Mouse (Mus musculus) heart, postnatal 0 days (tissue): ENCODE measurements around the gene Alk. TPM values are rescaled to one million over a fixed set of nuclear protein-coding genes. Genes with fewer than 3 reads are reported as not detected.

Experiments
- ATAC-seq: fragments of 200-750 bp; cut with Nextera tagmentation; 2 replicates; pipeline ENCODE4 v1.8.0; 2017; ENCODE audit warnings: low read depth, moderate number of reproducible peaks, moderate library complexity; ENCODE audit not compliant: insufficient read depth
- DNase-seq: peaks from one replicate; pipeline ENCODE4 v3.0.0-alpha.2; 2016; ENCODE audit warnings: low spot score
- H3K27ac ChIP-seq: fragments of 300-500 bp; sonication (generic); 2 replicates; pipeline ENCODE4 v1.5.1; 2014; ENCODE audit warnings: low read depth, mild to moderate bottlenecking
- H3K27me3 ChIP-seq: fragments of 300-500 bp; sonication (generic); 2 replicates; pipeline ENCODE4 v1.6.1; 2014; ENCODE audit warnings: low read length, mixed read lengths; ENCODE audit not compliant: control insufficient read depth, insufficient read depth
- H3K36me3 ChIP-seq: fragments of 300-500 bp; sonication (generic); replicated peaks from 2 replicates; pipeline ENCODE4 v1.6.1; 2014; ENCODE audit warnings: low read length, mixed read lengths; ENCODE audit not compliant: control insufficient read depth, insufficient read depth
- H3K4me1 ChIP-seq: fragments of 300-500 bp; sonication (generic); 2 replicates; pipeline ENCODE4 v1.6.1; 2014; ENCODE audit warnings: antibody characterized with exemption; ENCODE audit not compliant: control insufficient read depth, insufficient read depth
- H3K4me2 ChIP-seq: fragments of 300-500 bp; sonication (generic); 2 replicates; pipeline ENCODE4 v1.6.1; 2014; ENCODE audit warnings: low read depth, mild to moderate bottlenecking, low read length, moderate library complexity
- H3K4me3 ChIP-seq: fragments of 300-500 bp; sonication (generic); 2 replicates; pipeline ENCODE4 v1.5.1; 2014; ENCODE audit warnings: low read depth, low read length
- H3K9ac ChIP-seq: fragments of 300-500 bp; sonication (generic); replicated peaks from 2 replicates; pipeline ENCODE4 v1.6.1; 2014; ENCODE audit warnings: low read depth, low read length, mixed read lengths
- H3K9me3 ChIP-seq: fragments of 300-500 bp; sonication (generic); replicated peaks from 2 replicates; pipeline ENCODE4 v1.6.1; 2016; ENCODE audit warnings: low read length; ENCODE audit not compliant: control insufficient read depth
- CTCF ChIP-seq: IDR thresholded peaks from 2 replicates; pipeline ENCODE4 v1.5.1; 2016; ENCODE audit warnings: antibody characterized with exemption, control low read depth, low read depth
- EP300 ChIP-seq: IDR thresholded peaks from 2 replicates; pipeline ENCODE4 v1.6.1; 2016; ENCODE audit warnings: antibody characterized with exemption, low read depth
- WGBS: fragments of 180-500 bp; shearing (Covaris S2); extraction: QIAGEN DNeasy Blood & Tissue Kit; methylation state at CpG from one replicate; pipeline ENCODE4 v1.1.7; 2014; 5-methylcytosine and 5-hydroxymethylcytosine counted together
- polyA plus RNA-seq: library from polyadenylated mRNA; unstranded; fragments of >200 nt; fragmentation: Nextera tagmentation; extraction: Ambion mirVana; gene quantifications from 2 replicates; pipeline ENCODE4 v1.2.1, GENCODE M21; 2015
- total RNA-seq: library from RNA; depleted of rRNA; stranded (reverse); fragments of >200 nt; gene quantifications from 2 replicates; pipeline ENCODE4 v1.2.3, GENCODE M21; 2014; ENCODE audit warnings: low replicate concordance

The Alk gene
- total and polyA plus RNA-seq, 2 experiments from 2014 or later = 0.04 TPM; not detected in 1

DNA sequence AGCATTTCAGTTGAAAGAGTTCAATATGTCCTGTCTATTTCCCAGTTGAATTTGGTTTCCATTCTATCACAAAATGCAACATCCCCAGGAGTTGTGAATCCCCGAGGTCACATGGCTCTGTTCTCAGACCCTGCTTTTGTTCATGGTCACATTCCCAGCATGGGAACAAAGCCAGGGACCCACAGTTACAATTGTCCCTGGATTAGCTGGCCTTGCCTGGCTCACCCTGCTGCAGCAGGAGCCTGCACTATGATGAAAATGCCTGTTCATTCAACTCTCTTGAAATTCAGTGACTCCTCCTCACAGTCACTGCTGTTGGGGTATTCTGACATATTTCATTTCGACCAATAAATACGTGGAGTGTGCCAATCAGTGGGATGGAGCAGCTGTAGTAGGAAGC, 318.5 kb downstream of the Alk start:
- Histone ChIP-seq H3K36me3 (no peaks in the 10 kb centered on the region), H3K4me3 (no peak overlapping the region), H3K4me1 (no peaks in the 10 kb centered on the region), H3K4me2 (no peak overlapping the region), H3K9ac (no peak overlapping the region), H3K27ac (no peak overlapping the region), H3K27me3 (no peaks in the 10 kb centered on the region), H3K9me3 (no peaks in the 10 kb centered on the region)
- WGBS = 52% methylated on average over 3 of the region's 3 CpGs
- TF ChIP-seq EP300 = no peak
- no peak for TF ChIP-seq CTCF
- ATAC-seq (no peak), DNase-seq (no peak)

GRCm38 (mm10) chr17:72278296-72278695, 326.1 kb downstream of the Alk start:
- DNase-seq (no peak), ATAC-seq (no peak)
- Histone ChIP-seq H3K36me3 (no peaks in the 10 kb centered on the region), H3K27ac (no peak overlapping the region), H3K27me3 (no peaks in the 10 kb centered on the region), H3K9ac (no peak overlapping the region), H3K4me2 (no peak overlapping the region), H3K4me3 (no peak overlapping the region), H3K9me3 (no peaks in the 10 kb centered on the region), H3K4me1 (peaks cover 5% of the 10 kb centered on the region; the same call in 1 of the 2 replicates)
- TF ChIP-seq CTCF (no peak), EP300 (no peak)

- no peak for DNase-seq
- no peak for ATAC-seq
- Histone ChIP-seq H3K4me2 (no peak overlapping the region), H3K9ac (no peak overlapping the region), H3K27me3 (no peaks in the 10 kb centered on the region), H3K36me3 (no peaks in the 10 kb centered on the region), H3K4me3 (no peak overlapping the region), H3K4me1 (peaks cover 5% of the 10 kb centered on the region; the same call in 1 of the 2 replicates), H3K27ac (no peak overlapping the region), H3K9me3 (no peaks in the 10 kb centered on the region)
- TF ChIP-seq EP300 (no peak), CTCF (no peak)
- WGBS = 74% methylated on average over 6 of the region's 6 CpGs
Measured at GRCm38 (mm10) chr17:72276778-72277177, 327.6 kb downstream of the Alk start.

DNA sequence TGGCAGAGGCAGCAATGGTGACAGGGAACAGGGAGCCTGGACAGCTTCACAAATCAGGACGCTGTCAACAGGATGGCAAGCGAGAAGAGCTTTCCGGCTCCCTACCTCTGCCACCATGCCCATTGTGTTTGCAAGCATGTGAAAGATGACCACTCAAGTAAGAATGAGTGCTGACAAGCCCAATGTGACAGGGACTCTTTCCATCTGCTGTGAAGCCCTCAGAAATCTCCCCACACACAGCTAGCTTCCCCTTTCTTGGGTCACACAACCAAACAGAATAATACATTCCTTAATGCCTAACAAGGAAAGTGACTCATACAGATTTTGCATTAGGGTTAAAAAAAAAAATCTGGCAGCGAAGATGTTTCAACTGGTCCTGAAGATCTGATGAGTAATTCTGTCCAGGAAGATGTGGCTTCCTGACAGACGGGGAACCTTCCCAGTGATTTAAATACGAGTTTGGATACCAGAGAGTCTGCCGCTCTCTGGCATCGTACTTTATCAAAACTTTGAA, 329.0 kb downstream of the Alk start:
- H3K27ac ChIP-seq = peak overlapping the region; percentile 23; the same call in 1 of the 2 replicates

DNA sequence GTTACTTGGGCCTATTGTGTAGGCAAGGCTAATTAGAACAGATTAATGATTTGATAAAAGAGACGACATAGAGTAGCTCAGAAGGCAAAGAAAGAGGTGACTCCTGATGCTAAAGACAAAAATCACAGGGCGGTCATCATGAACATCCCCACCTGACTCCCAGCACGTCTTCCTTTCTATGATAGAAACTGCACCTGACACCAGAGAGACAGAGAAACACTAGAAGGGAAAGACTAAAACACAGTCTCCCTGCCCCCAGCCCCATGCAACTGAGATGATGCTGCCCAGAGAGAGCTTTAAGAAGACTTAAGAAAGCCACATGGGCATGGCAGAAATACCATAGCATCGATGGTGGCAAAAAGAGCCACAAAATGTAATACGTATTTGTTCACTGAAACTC, 330.2 kb downstream of the Alk start:
- Histone ChIP-seq H3K9me3 (no peaks in the 10 kb centered on the region), H3K27me3 (no peaks in the 10 kb centered on the region), H3K4me3 (no peak overlapping the region), H3K4me2 (no peak overlapping the region), H3K36me3 (no peaks in the 10 kb centered on the region), H3K27ac (no peak overlapping the region), H3K4me1 (peaks cover 5% of the 10 kb centered on the region; the same call in 1 of the 2 replicates), H3K9ac (no peak overlapping the region)
- TF ChIP-seq EP300 (no peak), CTCF (no peak)
- ATAC-seq (no peak), DNase-seq (no peak)
- WGBS = 87% methylated on average over 5 of the region's 5 CpGs

More for the DNA sequence above, 329.0 kb downstream of the Alk start:
- Histone ChIP-seq H3K9me3 (no peaks in the 10 kb centered on the region), H3K4me3 (no peak overlapping the region), H3K27me3 (no peaks in the 10 kb centered on the region), H3K36me3 (no peaks in the 10 kb centered on the region), H3K4me2 (peak overlapping the region; percentile 34; the same call in 1 of the 2 replicates), H3K9ac (no peak overlapping the region), H3K4me1 (peaks cover 5% of the 10 kb centered on the region; the same call in 1 of the 2 replicates)
- 12% methylated on average over 8 of the region's 8 CpGs for WGBS
- DNase-seq (peak; percentile 85), ATAC-seq (peak; percentile 97)
- no peak for TF ChIP-seq CTCF
- peak; percentile 95 for TF ChIP-seq EP300

DNA sequence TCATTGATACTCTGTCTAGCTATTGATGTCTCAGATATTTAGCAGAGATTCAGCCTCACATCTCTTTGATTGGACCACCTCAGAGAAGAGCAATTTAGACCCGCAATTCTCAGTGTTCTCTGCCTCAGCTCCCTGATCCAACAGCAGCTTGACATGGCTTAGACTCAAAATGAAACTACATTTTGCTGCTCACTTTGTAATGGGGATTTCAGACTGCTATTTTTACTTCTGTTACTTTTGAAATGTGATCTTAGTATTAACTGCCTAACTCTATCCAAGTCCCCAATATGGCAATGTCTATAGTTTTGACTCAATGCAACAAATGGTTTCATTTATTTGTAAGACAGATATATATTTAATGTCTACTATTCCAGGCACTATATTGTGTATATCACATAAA, 332.8 kb downstream of the Alk start:
- no peak for ATAC-seq
- Histone ChIP-seq H3K4me3 (no peak overlapping the region), H3K27me3 (no peaks in the 10 kb centered on the region), H3K4me1 (peaks cover 5% of the 10 kb centered on the region; the same call in 1 of the 2 replicates), H3K36me3 (no peaks in the 10 kb centered on the region), H3K9me3 (no peaks in the 10 kb centered on the region), H3K9ac (no peak overlapping the region), H3K4me2 (no peak overlapping the region), H3K27ac (no peak overlapping the region)
- no peak for TF ChIP-seq EP300
- TF ChIP-seq CTCF = no peak
- no peak for DNase-seq
- WGBS = 81% methylated on average over 1 of the region's 1 CpGs
